Mouse (Mus musculus): Measurements from ENCODE around the gene B9d1. TPM values are rescaled to one million over a fixed set of nuclear protein-coding genes. Genes with fewer than 3 reads are reported as not detected.

B9d1 gene
- total RNA-seq, 2 experiments from 2014 or later = 14.3 to 17.0 TPM

GRCm38 (mm10) chr11:61541106-61541505, 36.2 kb downstream of the B9d1 start:
- DNase-seq = no peak

DNA sequence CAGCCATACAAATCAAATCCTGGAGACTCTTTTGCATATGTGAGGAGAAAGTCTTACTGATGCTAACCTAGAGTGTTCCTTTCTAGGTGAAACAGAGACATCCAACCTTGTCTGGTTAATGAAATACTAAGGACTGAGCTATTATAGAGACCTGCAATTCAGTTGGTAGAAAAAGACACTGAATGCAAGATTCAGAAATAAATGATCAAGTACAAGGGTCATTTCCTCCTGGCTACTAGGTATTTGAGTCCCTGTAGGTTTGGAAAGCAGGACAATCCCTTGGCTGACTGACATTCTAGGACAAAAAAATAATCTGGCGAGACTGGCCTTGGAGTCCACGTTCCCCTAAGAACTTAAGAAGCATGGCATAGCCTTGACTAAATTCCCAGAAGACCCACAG, 40.6 kb downstream of the B9d1 start:
- no peak for DNase-seq

DNA sequence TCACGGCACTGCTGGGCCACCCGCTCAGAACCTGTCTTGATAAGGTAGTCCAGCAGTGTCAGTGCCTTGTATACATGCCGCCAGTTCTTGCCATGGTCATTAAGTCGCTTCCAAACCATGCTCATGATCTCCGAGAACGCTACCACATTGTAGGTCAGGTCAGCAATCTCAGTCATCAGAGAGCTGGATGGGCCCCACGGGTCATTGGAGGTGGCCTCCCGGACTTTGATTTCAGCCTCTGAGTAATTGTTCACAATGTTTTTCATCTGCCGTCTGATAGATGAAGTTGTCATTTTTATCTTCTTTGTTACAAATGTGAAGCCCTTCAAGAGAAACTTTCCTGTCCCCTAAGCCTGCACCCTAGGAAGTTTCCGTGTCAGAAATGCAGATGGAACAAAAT, 41.5 kb downstream of the B9d1 start:
- no peak for DNase-seq

- no peak for DNase-seq
Measured at GRCm38 (mm10) chr11:61547710-61548109, 42.8 kb downstream of the B9d1 start.

DNA sequence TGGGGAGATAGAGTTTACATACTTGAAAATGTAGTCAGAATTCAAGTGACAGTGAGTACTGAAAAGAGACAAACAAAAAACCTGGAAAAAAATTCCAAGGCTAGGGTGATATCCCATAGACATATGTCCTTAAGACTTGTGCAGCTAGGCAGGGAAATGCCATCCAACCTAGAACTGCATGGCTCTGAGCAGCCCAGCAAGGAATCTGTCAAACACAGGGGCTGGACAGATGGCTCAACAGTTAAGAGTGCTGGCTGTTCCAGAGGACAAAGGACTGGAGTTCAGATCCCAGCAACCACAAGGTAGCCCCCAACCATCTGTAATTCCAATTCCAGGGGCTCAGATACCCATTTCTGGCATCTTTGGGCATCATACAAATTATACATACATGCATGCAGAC, 45.7 kb downstream of the B9d1 start:
- no peak for DNase-seq

DNA sequence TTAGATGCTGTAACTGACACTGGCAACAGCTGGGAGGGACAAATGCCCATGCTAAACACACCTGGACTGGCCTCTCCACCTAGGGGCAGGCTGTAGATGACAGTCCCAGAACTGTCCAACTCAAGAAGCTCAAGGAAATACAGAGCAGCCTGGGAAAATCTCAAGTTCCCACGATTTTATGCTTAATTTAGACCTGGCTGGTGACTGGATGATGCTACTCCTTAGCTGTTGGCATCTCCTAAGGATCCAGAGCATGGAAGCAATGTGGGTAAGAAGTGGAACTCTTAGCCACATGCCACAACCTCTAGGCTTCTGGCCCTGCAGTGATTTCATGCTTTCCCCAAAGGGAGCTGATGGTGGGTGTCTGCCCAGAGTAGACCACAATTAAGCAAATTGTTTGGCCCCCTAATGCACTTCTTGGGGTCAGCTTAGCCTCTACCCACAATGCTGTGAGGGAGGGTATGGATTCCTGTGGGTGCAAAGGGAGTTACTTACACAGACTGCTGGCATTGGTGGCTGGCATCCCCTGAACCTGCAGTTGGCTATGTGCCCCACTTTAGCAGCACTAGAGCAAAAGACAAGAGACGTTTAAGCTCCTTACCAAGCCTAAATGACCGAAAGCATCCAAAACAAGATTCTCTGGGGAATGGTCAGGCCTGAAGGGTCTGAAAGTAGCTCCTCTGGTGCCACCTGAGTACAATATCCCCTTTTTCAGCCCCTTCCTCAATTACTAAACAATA, 48.2 kb downstream of the B9d1 start:
- DNase-seq = peak; percentile 25

GRCm38 (mm10) chr11:61559572-61559971, 54.6 kb downstream of the B9d1 start:
- no peak for DNase-seq

GRCm38 (mm10) chr11:61562421-61562820, 57.5 kb downstream of the B9d1 start:
- no peak for DNase-seq

Other genes starting within 250 kb of the B9d1 start
- 10 to 100 TPM; 67.7 to 74.7 TPM for gene Aldh3a2, start 237.7 kb upstream of the B9d1 start, total RNA-seq (2021)
- gene Slc47a2, start 162.3 kb upstream of the B9d1 start, total RNA-seq (2021) = not detected
- 1 to 10 TPM; 4.5 to 9.0 TPM for gene Slc47a1, start 126.8 kb upstream of the B9d1 start, total RNA-seq (2021)
- 1 to 10 TPM; 1.5 to 2.4 TPM for gene Rnf112, start 51.0 kb upstream of the B9d1 start, total RNA-seq (2021)
- gene Mfap4, start 19.7 kb upstream of the B9d1 start, total RNA-seq (2021) = 10 to 100 TPM; 61.8 to 75.9 TPM
- gene Mapk7, start 10.7 kb upstream of the B9d1 start, total RNA-seq (2021) = 10 to 100 TPM; 15.7 to 16.5 TPM
- gene Epn2, start 74.5 kb downstream of the B9d1 start, total RNA-seq (2021) = 10 to 100 TPM; 32.2 to 36.8 TPM
- gene Grap, start 148.1 kb downstream of the B9d1 start, total RNA-seq (2021) = 10 to 100 TPM; 16.0 to 17.3 TPM
- under 1 TPM; 0.78 to 0.85 TPM for gene Fam83g, start 178.9 kb downstream of the B9d1 start, total RNA-seq (2021)
- under 1 TPM in 1 of 2 experiments, not detected in 1; 0.15 TPM for gene Slc5a10, start 215.7 kb downstream of the B9d1 start, total RNA-seq (2021)